Mouse (Mus musculus): ENCODE data around the gene Ptcra.

Ptcra gene

GRCm38 (mm10) chr17:46725273-46725672, 38.2 kb downstream of the Ptcra start:
- no peak for DNase-seq (ENCODE audit: low spot score in 2 of 2)

- DNase-seq (ENCODE audit: low spot score in 2 of 2): no peak
Observed at GRCm38 (mm10) chr17:46724477-46725084, 38.9 kb downstream of the Ptcra start.

GRCm38 (mm10) chr17:46721077-46721476, 42.4 kb downstream of the Ptcra start:
- no peak for DNase-seq (ENCODE audit: low spot score in 2 of 2)

- no peak for DNase-seq (ENCODE audit: low spot score in 2 of 2)
Observed at GRCm38 (mm10) chr17:46714756-46715481, 48.6 kb downstream of the Ptcra start.

- DNase-seq (ENCODE audit: low spot score in 2 of 2): no peak
Observed at GRCm38 (mm10) chr17:46713849-46714248, 49.7 kb downstream of the Ptcra start.

- DNase-seq (ENCODE audit: low spot score in 2 of 2): no peak
Observed at GRCm38 (mm10) chr17:46712442-46712841, 51.1 kb downstream of the Ptcra start.

GRCm38 (mm10) chr17:46711612-46712271, 51.8 kb downstream of the Ptcra start:
- no peak for DNase-seq (ENCODE audit: low spot score in 2 of 2)

GRCm38 (mm10) chr17:46710959-46711597, 52.4 kb downstream of the Ptcra start, which contains the start of gene Pex6:
Pex6 (plus strand) TSS chr17:46711463.
- peak; percentile 67 to 92 for DNase-seq (ENCODE audit: low spot score in 2 of 2)

GRCm38 (mm10) chr17:46706375-46707089, 57.0 kb downstream of the Ptcra start:
- DNase-seq (ENCODE audit: low spot score in 2 of 2): no peak
